Comparison of ENCODE assay signal across 8 mouse cellular contexts in the genomic region with DNA sequence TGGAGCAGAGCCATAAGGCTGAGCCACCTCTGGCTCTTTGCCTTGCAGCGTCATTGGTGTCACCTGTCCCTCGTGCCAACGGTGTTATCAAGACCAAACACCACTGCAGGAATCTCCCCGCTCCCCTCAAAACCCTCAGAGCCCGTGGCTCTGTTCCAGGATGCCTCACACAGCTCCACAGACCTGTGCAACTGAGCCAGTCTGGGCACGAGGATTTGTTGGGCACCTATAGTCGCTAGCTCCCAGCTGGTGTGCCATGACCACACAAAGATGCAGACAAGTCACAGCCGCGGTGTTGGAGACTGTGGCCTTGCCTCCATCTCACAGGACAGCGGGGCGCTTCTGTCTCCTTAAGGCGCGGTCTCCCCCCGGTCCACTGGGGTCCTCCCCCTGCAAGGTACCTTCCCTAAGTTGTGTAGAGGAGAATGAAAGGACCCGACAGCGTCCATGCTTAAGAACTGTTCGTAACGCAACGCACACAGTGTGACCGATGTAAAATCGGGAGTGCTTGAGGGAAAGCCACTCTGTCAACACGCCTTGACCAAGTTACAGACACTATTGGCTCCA. TPM values are rescaled to one million over a fixed set of nuclear protein-coding genes. Genes with fewer than 3 reads are reported as not detected.
DNase-seq lines count a peak whose midpoint lies in the region; ATAC-seq and TF ChIP-seq lines count a peak whose summit lies in the region.

No protein-coding gene starts in this region.

- no peak for TF ChIP-seq CTCF in liver, embryonic 14.5 days (IDR thresholded peaks at IDR 0.05; ENCODE audit: low read depth)

- H3K27ac ChIP-seq in brown adipose tissue, adult 24 weeks (replicated peaks; ENCODE audit: low read depth, low read length): no peak overlapping the region
- no peak overlapping the region for H3K27ac ChIP-seq in forebrain, embryonic 13.5 days
- peak overlapping the region; percentile 92 for H3K27ac ChIP-seq in liver, embryonic 14.5 days
- no peak overlapping the region for H3K27ac ChIP-seq in neural tube, embryonic 12.5 days

- peaks cover 7% of the 10 kb centered on the region for H3K36me3 ChIP-seq in forebrain, embryonic 13.5 days (ENCODE audit: poor library complexity, severe bottlenecking)
- H3K36me3 ChIP-seq in liver, embryonic 14.5 days (replicated peaks; ENCODE audit: control insufficient read depth, insufficient read depth, low read depth): peaks cover 7% of the 10 kb centered on the region
- H3K36me3 ChIP-seq in neural tube, embryonic 12.5 days: peaks cover 4% of the 10 kb centered on the region; the same call in 1 of the 2 replicates

- peaks cover 2% of the 10 kb centered on the region; the same call in 1 of the 2 replicates for H3K4me1 ChIP-seq in brown adipose tissue, adult 24 weeks (ENCODE audit: control insufficient read depth, insufficient read depth, insufficient read length, low read length)
- peaks cover 21% of the 10 kb centered on the region for H3K4me1 ChIP-seq in forebrain, embryonic 13.5 days
- peaks cover 51 to 53% of the 10 kb centered on the region in 2 experiments for H3K4me1 ChIP-seq in liver, embryonic 14.5 days (replicated peaks; ENCODE audit: control insufficient read depth in 2 of 2, insufficient read depth in 2 of 2, low read length in 1 of 2)
- peaks cover 23% of the 10 kb centered on the region for H3K4me1 ChIP-seq in neural tube, embryonic 12.5 days

- WGBS in forebrain, embryonic 13.5 days: 1% methylated on average over 22 of the region's 22 CpGs
- WGBS in liver, embryonic 14.5 days (ENCODE audit: insufficient replicate concordance): 1% methylated on average over 22 of the region's 22 CpGs
- 4% methylated on average over 22 of the region's 22 CpGs for WGBS in neural tube, embryonic 12.5 days

- peak overlapping the region; percentile 99 for H3K4me2 ChIP-seq in forebrain, embryonic 13.5 days
- peak overlapping the region; percentile 96 for H3K4me2 ChIP-seq in liver, embryonic 14.5 days (ENCODE audit: low read depth)
- H3K4me2 ChIP-seq in neural tube, embryonic 12.5 days (replicated peaks): peak overlapping the region; percentile 98

- H3K9ac ChIP-seq in forebrain, embryonic 13.5 days: peak overlapping the region; percentile 90
- H3K9ac ChIP-seq in liver, embryonic 14.5 days (replicated peaks): peak overlapping the region; percentile 85
- peak overlapping the region; percentile 54 for H3K9ac ChIP-seq in neural tube, embryonic 12.5 days

- TF ChIP-seq EP300 in liver, embryonic 14.5 days (IDR thresholded peaks at IDR 0.05; ENCODE audit: low read depth): peak; percentile 47

- H3K4me3 ChIP-seq in brown adipose tissue, adult 24 weeks (ENCODE audit: insufficient read depth, low read depth, low read length): peak overlapping the region; percentile 59
- H3K4me3 ChIP-seq in forebrain, embryonic 13.5 days: peak overlapping the region; percentile 88
- peak overlapping the region; percentile 75 to 97 for H3K4me3 ChIP-seq in liver, embryonic 14.5 days (ENCODE audit: insufficient read depth in 1 of 2, low read depth in 2 of 2, low read length in 2 of 2)
- H3K4me3 ChIP-seq in neural tube, embryonic 12.5 days: peak overlapping the region; percentile 80

- no peak; the same call in none of the 2 replicates for ATAC-seq in forebrain, embryonic 13.5 days
- ATAC-seq in liver, embryonic 14.5 days (ENCODE audit: insufficient read depth): peak; percentile 54
- peak; percentile 59 for ATAC-seq in neural tube, embryonic 12.5 days (ENCODE audit: low FRiP score, low read depth)

- no peaks in the 10 kb centered on the region for H3K9me3 ChIP-seq in forebrain, embryonic 13.5 days (replicated peaks)
- no peaks in the 10 kb centered on the region for H3K9me3 ChIP-seq in liver, embryonic 14.5 days (ENCODE audit: control insufficient read depth, low read length)
- H3K9me3 ChIP-seq in neural tube, embryonic 12.5 days: no peaks in the 10 kb centered on the region

- DNase-seq in kidney, adult 11 months: peak; percentile 32
- no peak for DNase-seq in kidney, adult 18-20 months
- peak; percentile 58 for DNase-seq in induced T-regulatory cell, adult 2 months (ENCODE audit: low read depth)
- DNase-seq in liver, embryonic 14.5 days (ENCODE audit: low read depth in 3 of 3, low spot score in 3 of 3): peak; percentile 59 to 72 (median 62)
- no peak for DNase-seq in B cell, adult 2 months

- peaks cover 30% of the 10 kb centered on the region for H3K27me3 ChIP-seq in forebrain, embryonic 13.5 days
- H3K27me3 ChIP-seq in liver, embryonic 14.5 days (ENCODE audit: control insufficient read depth, insufficient read depth, low read length): no peaks in the 10 kb centered on the region
- peaks cover 21% of the 10 kb centered on the region for H3K27me3 ChIP-seq in neural tube, embryonic 12.5 days (replicated peaks)

RNA-seq across cellular contexts. Expression of a gene that starts 0.6 kb away (rescaled TPM):
- polyA plus RNA-seq in brown adipose tissue, adult 24 weeks (2012; ENCODE audit: insufficient read depth, insufficient read length, missing spikeins): 3.4 and 5.0 TPM in 2 replicates
- 11.0 and 12.0 TPM in 2 replicates for polyA plus RNA-seq in forebrain, embryonic 13.5 days (2015; fragmentation: Nextera tagmentation; extraction: Ambion mirVana)
- polyA plus RNA-seq in liver, embryonic 14.5 days (2012; rRNA removed): 9.4 and 10.4 TPM in 2 replicates
- polyA plus RNA-seq in liver, embryonic 14.5 days (2014; fragmentation: Nextera tagmentation; extraction: Ambion mirVana): 12.6 and 15.8 TPM in 2 replicates
- polyA plus RNA-seq in neural tube, embryonic 12.5 days (2016; fragmentation: Nextera tagmentation; extraction: Ambion mirVana): 17.4 and 20.7 TPM in 2 replicates

RNA-seq across cellular contexts. Expression of a gene that starts 45.3 kb away (rescaled TPM):
- polyA plus RNA-seq in brown adipose tissue, adult 24 weeks (2012; ENCODE audit: insufficient read depth, insufficient read length, missing spikeins): 3.8 and 4.9 TPM in 2 replicates
- 9.9 and 11.2 TPM in 2 replicates for polyA plus RNA-seq in forebrain, embryonic 13.5 days (2015; fragmentation: Nextera tagmentation; extraction: Ambion mirVana)
- polyA plus RNA-seq in liver, embryonic 14.5 days (2012; rRNA removed): 2.4 and 4.1 TPM in 2 replicates
- polyA plus RNA-seq in liver, embryonic 14.5 days (2014; fragmentation: Nextera tagmentation; extraction: Ambion mirVana): 1.3 TPM in 2 replicates
- 11.5 and 13.9 TPM in 2 replicates for polyA plus RNA-seq in neural tube, embryonic 12.5 days (2016; fragmentation: Nextera tagmentation; extraction: Ambion mirVana)

Comparison
In these comparisons a context has a peak if more than half of its experiments do, and no peak if none do; other contexts are left out.
1. DNase-seq: peak in kidney, adult 11 months (single experiment), induced T-regulatory cell, adult 2 months (single experiment) and liver, embryonic 14.5 days (3 of 3); none in kidney, adult 18-20 months (single experiment) and B cell, adult 2 months (0 of 2).
2. Peak in every context shown above with its lines, with median percentiles within 50 percentile points of each other: H3K4me3 ChIP-seq, H3K4me2 ChIP-seq and H3K9ac ChIP-seq.